Mouse (Mus musculus) hindbrain, embryonic 12.5 days (tissue): ENCODE results near the gene Abcc6. TPM values are rescaled to one million over a fixed set of nuclear protein-coding genes. Genes with fewer than 3 reads are reported as not detected.
A peak's percentile ranks its signal among the peaks of the same experiment; 100 is the strongest.

Source experiments
- ATAC-seq: fragments of 200-750 bp; cut with Nextera tagmentation; 2 replicates; pipeline ENCODE4 v1.8.0; 2017; ENCODE audit warnings: moderate TSS enrichment; ENCODE audit not compliant: low FRiP score
- H3K27ac ChIP-seq: fragments of 300-500 bp; sonication (generic); 2 replicates; pipeline ENCODE4 v1.5.1; 2016; ENCODE audit warnings: mild to moderate bottlenecking
- H3K27me3 ChIP-seq: fragments of 300-500 bp; sonication (generic); 2 replicates; pipeline ENCODE4 v1.6.1; 2016; ENCODE audit warnings: mild to moderate bottlenecking
- H3K36me3 ChIP-seq: fragments of 300-500 bp; sonication (generic); 2 replicates; pipeline ENCODE4 v1.6.1; 2016; ENCODE audit warnings: mild to moderate bottlenecking
- H3K4me1 ChIP-seq: fragments of 300-500 bp; sonication (generic); 2 replicates; pipeline ENCODE4 v1.6.1; 2016
- H3K4me2 ChIP-seq: fragments of 300-500 bp; sonication (generic); replicated peaks from 2 replicates; pipeline ENCODE4 v1.6.1; 2016; ENCODE audit warnings: mild to moderate bottlenecking
- H3K4me3 ChIP-seq: fragments of 300-500 bp; sonication (generic); 2 replicates; pipeline ENCODE4 v1.5.1; 2016; ENCODE audit warnings: mild to moderate bottlenecking
- H3K9ac ChIP-seq: fragments of 300-500 bp; sonication (generic); 2 replicates; pipeline ENCODE4 v1.6.1; 2016; ENCODE audit warnings: mild to moderate bottlenecking, moderate library complexity
- H3K9me3 ChIP-seq: fragments of 300-500 bp; sonication (generic); replicated peaks from 2 replicates; pipeline ENCODE4 v1.6.1; 2016; ENCODE audit warnings: mild to moderate bottlenecking
- WGBS: fragments of 180-500 bp; shearing (Covaris S2); methylation state at CpG from one replicate; pipeline ENCODE4 v1.1.7; 2016; 5-methylcytosine and 5-hydroxymethylcytosine counted together
- polyA plus RNA-seq: library from polyadenylated mRNA; unstranded; fragments of >200 nt; fragmentation: Nextera tagmentation; extraction: Ambion mirVana; gene quantifications from 2 replicates; pipeline ENCODE4 v1.2.1, GENCODE M21; 2016

Abcc6 gene
- polyA plus RNA-seq, 1 experiment from 2014 or later: 0.19 TPM

DNA sequence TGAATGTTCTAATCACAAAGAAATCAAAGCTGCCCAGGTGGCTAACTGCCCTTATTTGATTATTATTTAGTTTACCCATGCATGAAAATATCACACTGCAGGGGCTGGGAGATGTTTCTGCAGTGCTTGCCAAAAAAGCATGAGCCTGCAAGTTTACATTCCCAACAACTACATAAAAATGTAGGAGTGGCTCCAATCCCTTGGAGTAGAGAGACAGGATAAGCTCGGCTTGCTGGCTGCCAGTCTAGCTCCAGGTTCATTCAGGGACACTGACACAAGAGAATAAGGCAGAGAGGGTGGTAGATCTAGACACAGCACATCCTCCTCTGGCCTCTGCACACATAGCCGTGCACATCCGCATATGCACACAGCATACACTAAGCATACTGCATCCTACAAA is 10.5 kb downstream of the Abcc6 start:
- WGBS: 82% methylated on average over 3 of the region's 3 CpGs
- ATAC-seq: no peak

DNA sequence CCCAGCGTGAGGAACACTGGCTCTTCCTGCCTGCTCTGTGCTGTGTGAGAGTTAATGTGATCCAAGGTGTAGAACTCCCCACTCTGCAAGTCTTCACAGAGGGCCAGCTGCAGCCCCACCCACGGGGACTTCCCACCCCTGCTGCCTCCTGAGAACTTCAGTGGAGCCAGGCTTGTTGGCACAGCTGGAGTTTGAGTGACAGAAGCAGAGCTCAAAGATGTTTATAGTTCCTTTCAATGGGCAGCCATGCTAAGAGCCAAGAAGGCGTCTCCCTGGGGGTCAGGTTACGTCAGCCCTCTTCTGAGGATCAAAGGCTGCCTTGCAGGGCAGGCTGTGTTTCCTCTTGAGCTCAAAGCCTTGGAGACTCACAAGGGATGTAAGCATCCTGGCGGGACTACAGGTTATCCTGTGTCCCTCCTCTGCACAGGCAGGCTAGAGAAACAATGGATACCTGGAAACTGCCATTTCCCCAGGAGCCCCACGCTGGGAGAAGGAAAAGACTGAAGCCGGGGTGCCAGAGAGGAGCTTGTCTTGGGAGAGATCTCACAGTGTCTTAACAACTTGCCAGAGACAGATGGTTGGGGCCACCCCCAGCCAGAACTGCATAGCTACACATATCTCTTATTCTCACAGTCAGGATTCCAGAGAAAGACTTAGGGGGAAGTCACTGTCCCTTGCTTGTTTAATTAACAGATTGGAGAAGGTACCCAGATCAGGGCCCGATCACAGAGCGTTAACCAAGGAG is 16.7 kb downstream of the Abcc6 start:
- peak overlapping the region; percentile 36; the same call in 1 of the 2 replicates for H3K27ac ChIP-seq
- H3K9ac ChIP-seq: no peak overlapping the region
- H3K36me3 ChIP-seq: no peaks in the 10 kb centered on the region
- H3K27me3 ChIP-seq: no peaks in the 10 kb centered on the region; the same call in 1 of the 2 replicates
- H3K4me1 ChIP-seq: peaks cover 12% of the 10 kb centered on the region
- no peaks in the 10 kb centered on the region for H3K9me3 ChIP-seq
- WGBS: 9% methylated on average over 9 of the region's 9 CpGs
- H3K4me3 ChIP-seq: no peak overlapping the region
- H3K4me2 ChIP-seq: no peak overlapping the region
- ATAC-seq: no peak

More for the DNA sequence above, 10.5 kb downstream of the Abcc6 start:
- Histone ChIP-seq H3K36me3 (no peaks in the 10 kb centered on the region), H3K9ac (no peak overlapping the region), H3K4me2 (no peak overlapping the region), H3K27me3 (0 out of 2 replicates have a peak, but pooled peaks cover 2% of the 10 kb centered on the region), H3K27ac (no peak overlapping the region), H3K4me3 (no peak overlapping the region), H3K4me1 (no peaks in the 10 kb centered on the region), H3K9me3 (no peaks in the 10 kb centered on the region)

DNA sequence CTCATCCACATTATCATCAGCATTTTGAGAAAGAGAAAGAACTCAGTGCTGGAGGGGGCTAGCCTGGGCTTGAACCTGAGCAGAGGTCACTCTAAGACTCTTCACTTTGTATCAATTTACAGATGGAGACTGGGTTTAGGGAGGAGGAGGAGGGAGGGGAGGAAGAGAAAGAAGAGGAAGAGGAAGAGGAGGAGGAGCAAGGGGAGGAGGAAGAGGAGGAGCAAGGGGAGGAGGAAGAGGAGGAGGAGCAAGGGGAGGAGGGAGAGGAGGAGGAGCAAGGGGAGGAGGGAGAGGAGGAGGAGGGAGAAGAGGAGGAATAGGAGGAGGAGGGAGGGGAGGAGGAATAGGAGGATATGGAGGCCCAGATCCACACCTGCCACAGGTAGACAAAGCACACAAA is 18.0 kb downstream of the Abcc6 start:
- H3K27me3 ChIP-seq: no peaks in the 10 kb centered on the region; the same call in 1 of the 2 replicates
- no peak for ATAC-seq
- H3K9ac ChIP-seq: no peak overlapping the region
- no peak overlapping the region for H3K4me2 ChIP-seq
- H3K36me3 ChIP-seq: no peaks in the 10 kb centered on the region
- H3K27ac ChIP-seq: no peak overlapping the region
- no peaks in the 10 kb centered on the region for H3K9me3 ChIP-seq
- peaks cover 12% of the 10 kb centered on the region for H3K4me1 ChIP-seq
- H3K4me3 ChIP-seq: no peak overlapping the region

DNA sequence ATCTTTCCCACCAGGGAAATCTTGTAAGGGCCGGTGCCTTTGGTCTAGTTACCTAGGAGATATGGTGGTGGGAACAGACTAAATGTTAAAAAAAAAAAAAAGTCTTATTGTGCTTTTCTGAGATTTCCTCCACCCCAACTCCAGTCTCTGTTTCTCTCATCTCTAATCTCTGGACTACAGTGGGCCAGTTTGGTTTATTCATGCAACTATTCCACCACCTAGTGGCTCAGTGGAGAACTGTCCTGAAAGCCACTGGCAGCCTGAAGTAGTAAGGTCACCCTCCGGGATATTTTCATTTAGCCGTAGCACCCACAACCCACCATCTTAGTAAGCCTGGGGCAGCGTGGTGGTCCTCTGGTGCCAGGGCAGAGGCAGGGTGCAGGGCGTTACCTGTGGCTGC is 20.5 kb downstream of the Abcc6 start:
- no peak overlapping the region for H3K4me2 ChIP-seq
- peak; percentile 11; the same call in 1 of the 2 replicates for ATAC-seq
- peaks cover 12% of the 10 kb centered on the region for H3K4me1 ChIP-seq
- 0 out of 2 replicates have a peak overlapping the region, but pooled peaks have one; percentile 19 for H3K9ac ChIP-seq
- H3K9me3 ChIP-seq: no peaks in the 10 kb centered on the region; the same call in 1 of the 2 replicates
- no peak overlapping the region for H3K4me3 ChIP-seq
- H3K36me3 ChIP-seq: no peaks in the 10 kb centered on the region
- H3K27ac ChIP-seq: no peak overlapping the region
- 22% methylated on average over 5 of the region's 5 CpGs for WGBS
- H3K27me3 ChIP-seq: peaks cover 3% of the 10 kb centered on the region

DNA sequence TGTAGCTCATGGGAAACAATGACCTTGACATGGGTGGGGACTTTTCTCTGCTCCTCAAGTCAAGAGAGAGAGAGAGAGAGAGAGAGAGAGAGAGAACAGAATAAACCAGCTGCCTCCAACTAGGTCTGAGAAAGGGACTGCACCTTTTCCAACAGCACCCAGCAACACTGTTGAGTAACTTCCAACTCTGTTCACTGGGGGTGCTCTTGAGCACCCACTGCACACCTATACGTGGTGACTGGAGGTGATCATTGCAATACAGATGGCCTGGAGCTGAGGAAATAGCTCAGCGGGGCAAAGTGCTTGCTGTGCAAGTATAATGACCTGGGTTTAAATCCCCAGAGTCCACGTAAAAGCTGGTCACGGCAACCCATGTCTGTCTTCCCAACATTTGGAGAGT is 27.4 kb downstream of the Abcc6 start:
- 59% methylated on average over 4 of the region's 4 CpGs for WGBS
- H3K4me1 ChIP-seq: no peaks in the 10 kb centered on the region
- peaks cover 9% of the 10 kb centered on the region; the same call in 1 of the 2 replicates for H3K27me3 ChIP-seq
- no peak overlapping the region for H3K27ac ChIP-seq
- H3K36me3 ChIP-seq: no peaks in the 10 kb centered on the region
- no peak overlapping the region for H3K4me2 ChIP-seq
- no peak overlapping the region for H3K4me3 ChIP-seq
- H3K9me3 ChIP-seq: no peaks in the 10 kb centered on the region; the same call in 1 of the 2 replicates
- no peak overlapping the region for H3K9ac ChIP-seq
- no peak for ATAC-seq

DNA sequence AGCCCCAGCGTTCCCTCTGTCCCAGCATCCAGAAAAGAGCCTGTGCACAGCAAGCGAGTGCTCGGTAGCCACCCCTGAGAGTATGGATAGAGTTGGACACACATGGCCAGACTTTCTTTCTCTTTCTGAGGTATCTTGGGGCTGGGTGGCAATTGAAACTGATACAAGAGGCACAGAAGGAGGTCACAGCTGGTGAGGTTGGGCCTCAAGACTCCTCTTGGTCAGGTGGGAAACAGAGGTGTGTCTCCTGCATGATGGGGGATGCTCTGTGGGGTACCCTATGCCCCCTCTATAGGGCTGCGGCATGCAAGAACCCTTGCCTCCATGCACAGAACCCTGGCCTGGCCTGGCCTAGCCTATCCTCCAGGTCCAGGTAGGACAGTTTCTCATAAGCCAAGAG is 29.5 kb downstream of the Abcc6 start:
- no peak overlapping the region for H3K27ac ChIP-seq
- no peaks in the 10 kb centered on the region for H3K36me3 ChIP-seq
- H3K4me2 ChIP-seq: no peak overlapping the region
- peaks cover 9% of the 10 kb centered on the region; the same call in 1 of the 2 replicates for H3K27me3 ChIP-seq
- WGBS: 92% methylated on average over 4 of the region's 4 CpGs
- H3K4me1 ChIP-seq: no peaks in the 10 kb centered on the region
- H3K9ac ChIP-seq: no peak overlapping the region
- no peak for ATAC-seq
- H3K4me3 ChIP-seq: no peak overlapping the region
- H3K9me3 ChIP-seq: no peaks in the 10 kb centered on the region

DNA sequence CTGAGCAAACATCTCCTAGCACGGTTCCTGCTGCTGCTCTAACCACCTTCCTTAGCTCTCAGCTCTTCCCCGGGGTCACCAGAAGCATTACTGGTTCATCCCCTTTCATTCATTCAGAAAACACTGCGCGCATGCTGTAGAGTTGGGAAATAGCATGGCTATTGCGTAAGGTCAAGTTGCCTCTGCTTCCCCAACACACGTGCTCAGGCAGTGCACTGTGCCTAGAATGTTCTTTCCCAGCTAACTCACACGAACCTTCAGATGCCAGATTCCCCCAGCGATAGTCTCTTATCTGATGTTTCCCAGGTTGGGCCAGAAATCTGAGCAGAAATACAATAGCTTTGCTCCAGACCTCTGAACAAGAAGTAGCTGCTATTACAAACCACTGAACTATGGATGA is 37.6 kb downstream of the Abcc6 start:
- Histone ChIP-seq H3K4me3 (no peak overlapping the region), H3K4me1 (no peaks in the 10 kb centered on the region), H3K36me3 (no peaks in the 10 kb centered on the region), H3K27me3 (no peaks in the 10 kb centered on the region), H3K9me3 (no peaks in the 10 kb centered on the region), H3K4me2 (no peak overlapping the region), H3K27ac (no peak overlapping the region), H3K9ac (no peak overlapping the region)
- ATAC-seq: no peak
- WGBS: 89% methylated on average over 8 of the region's 8 CpGs

DNA sequence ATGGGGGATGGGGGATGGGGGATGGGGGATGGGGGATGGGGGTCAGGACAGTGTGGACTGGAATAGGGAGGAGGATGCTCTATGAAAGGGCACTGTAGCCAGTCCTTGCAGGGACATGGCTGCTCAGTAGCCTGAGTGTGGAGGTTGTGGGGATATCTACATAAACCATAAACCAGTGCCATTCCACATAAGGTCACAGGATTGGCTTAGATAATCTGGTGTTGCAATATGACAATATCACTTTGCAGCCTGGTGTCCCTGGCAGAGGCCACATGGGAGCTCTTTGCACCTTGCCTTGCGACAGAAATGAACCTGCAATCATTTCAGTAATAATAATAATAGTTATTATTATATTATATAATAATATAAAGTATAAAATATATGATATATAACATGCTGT is 41.8 kb downstream of the Abcc6 start:
- Histone ChIP-seq H3K4me1 (no peaks in the 10 kb centered on the region), H3K36me3 (no peaks in the 10 kb centered on the region), H3K9me3 (no peaks in the 10 kb centered on the region), H3K27me3 (no peaks in the 10 kb centered on the region), H3K9ac (no peak overlapping the region), H3K27ac (no peak overlapping the region), H3K4me2 (no peak overlapping the region), H3K4me3 (no peak overlapping the region)
- no peak for ATAC-seq
- WGBS: 86% methylated on average over 1 of the region's 1 CpGs

DNA sequence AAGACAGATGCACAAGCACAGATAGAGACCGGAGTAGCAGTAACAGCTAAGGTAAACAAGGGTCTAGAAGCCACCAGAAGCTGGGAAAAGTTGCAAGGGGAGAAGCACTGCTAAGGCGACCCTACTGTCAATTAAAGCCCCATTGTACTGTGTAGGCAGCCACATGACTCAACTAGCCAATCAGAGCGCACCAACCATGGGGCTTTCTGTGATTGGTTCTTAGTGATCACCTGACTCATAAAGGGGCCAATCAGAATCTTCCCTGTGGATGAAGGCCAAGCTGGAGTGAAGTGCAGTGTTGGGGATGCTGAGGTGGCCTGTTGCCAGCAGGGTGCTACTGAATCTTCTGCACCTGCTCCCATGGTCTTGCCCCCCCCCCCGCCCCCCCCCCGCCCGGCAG is 43.2 kb downstream of the Abcc6 start:
- no peak for ATAC-seq
- 76% methylated on average over 6 of the region's 6 CpGs for WGBS
- H3K36me3 ChIP-seq: no peaks in the 10 kb centered on the region

DNA sequence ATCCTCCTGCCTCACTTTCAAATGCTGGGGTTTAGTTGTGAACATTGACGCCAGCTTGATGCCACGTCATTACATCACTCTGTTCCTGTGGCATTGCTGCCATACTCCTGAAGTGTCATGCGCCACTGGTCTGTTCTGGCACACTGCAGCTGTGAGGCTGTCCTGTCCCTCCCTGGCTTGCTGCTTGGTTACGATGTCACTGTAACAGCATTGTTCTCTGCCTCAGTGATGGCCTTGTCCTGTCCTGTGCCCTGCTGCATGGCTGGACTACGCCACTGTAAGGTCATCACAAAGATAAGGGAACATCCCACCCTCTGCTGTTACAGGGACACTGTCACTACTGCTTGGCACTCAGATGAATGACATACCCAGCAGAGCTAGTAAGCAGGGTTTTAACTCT is 48.5 kb downstream of the Abcc6 start:
- no peaks in the 10 kb centered on the region for H3K9me3 ChIP-seq
- no peak overlapping the region for H3K9ac ChIP-seq
- H3K4me1 ChIP-seq: no peaks in the 10 kb centered on the region
- H3K27me3 ChIP-seq: no peaks in the 10 kb centered on the region
- H3K36me3 ChIP-seq: no peaks in the 10 kb centered on the region
- no peak overlapping the region for H3K27ac ChIP-seq
- H3K4me2 ChIP-seq: no peak overlapping the region
- WGBS: 86% methylated on average over 5 of the region's 5 CpGs
- H3K4me3 ChIP-seq: no peak overlapping the region
- no peak for ATAC-seq

More for the DNA sequence above, 43.2 kb downstream of the Abcc6 start:
- Histone ChIP-seq H3K9ac (no peak overlapping the region), H3K4me1 (no peaks in the 10 kb centered on the region), H3K27me3 (no peaks in the 10 kb centered on the region), H3K9me3 (no peaks in the 10 kb centered on the region), H3K27ac (no peak overlapping the region), H3K4me2 (no peak overlapping the region), H3K4me3 (no peak overlapping the region)

DNA sequence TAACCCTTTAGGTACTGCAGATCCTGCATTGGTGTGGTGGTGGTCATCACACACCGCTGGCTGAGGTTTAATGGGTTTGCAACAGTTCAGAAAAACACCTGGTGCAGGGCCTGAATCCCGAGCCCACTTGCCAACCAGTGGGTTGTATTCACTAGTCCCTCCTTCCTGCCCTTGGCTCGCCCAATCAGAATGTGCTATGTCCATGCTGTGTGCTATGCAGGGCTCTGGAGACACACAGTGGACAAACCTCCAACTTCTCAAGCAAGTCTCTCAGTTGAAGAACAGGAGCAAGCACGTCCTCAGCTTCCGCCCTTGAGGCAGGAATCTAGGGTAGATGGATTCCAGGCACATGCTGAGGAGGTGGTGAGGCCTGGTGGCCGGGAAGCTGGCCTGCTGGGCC is 55.6 kb downstream of the Abcc6 start:
- no peaks in the 10 kb centered on the region for H3K27me3 ChIP-seq
- no peaks in the 10 kb centered on the region for H3K4me1 ChIP-seq
- no peak overlapping the region for H3K4me2 ChIP-seq
- H3K9ac ChIP-seq: no peak overlapping the region
- no peaks in the 10 kb centered on the region for H3K36me3 ChIP-seq
- no peak overlapping the region for H3K4me3 ChIP-seq
- no peak for ATAC-seq
- H3K9me3 ChIP-seq: no peaks in the 10 kb centered on the region
- H3K27ac ChIP-seq: no peak overlapping the region
- WGBS: 77% methylated on average over 6 of the region's 6 CpGs

DNA sequence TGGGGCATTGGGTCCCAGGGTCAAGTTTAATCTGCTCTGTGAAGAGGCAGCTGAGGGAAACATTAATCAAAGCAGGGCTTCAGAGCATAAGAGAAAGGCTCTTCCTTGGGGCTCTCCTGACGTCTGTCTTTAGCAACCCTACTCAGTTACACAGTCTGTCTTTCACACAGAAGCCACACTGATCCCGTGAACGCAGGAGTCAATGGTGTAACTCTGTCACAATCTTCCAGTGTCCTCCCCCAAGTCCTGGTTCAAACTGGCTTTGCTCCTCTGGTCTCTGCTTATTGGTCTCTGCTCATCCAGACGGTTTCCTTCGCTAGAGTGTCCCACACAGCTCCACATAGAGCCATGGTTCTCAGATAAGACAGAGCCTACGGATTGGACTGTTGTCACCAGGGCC is 56.0 kb downstream of the Abcc6 start:
- no peak for ATAC-seq
- H3K36me3 ChIP-seq: no peaks in the 10 kb centered on the region
- H3K4me3 ChIP-seq: no peak overlapping the region
- no peaks in the 10 kb centered on the region for H3K27me3 ChIP-seq
- no peaks in the 10 kb centered on the region for H3K4me1 ChIP-seq
- H3K9me3 ChIP-seq: no peaks in the 10 kb centered on the region
- WGBS: 77% methylated on average over 6 of the region's 6 CpGs
- no peak overlapping the region for H3K4me2 ChIP-seq
- H3K27ac ChIP-seq: no peak overlapping the region
- H3K9ac ChIP-seq: no peak overlapping the region

DNA sequence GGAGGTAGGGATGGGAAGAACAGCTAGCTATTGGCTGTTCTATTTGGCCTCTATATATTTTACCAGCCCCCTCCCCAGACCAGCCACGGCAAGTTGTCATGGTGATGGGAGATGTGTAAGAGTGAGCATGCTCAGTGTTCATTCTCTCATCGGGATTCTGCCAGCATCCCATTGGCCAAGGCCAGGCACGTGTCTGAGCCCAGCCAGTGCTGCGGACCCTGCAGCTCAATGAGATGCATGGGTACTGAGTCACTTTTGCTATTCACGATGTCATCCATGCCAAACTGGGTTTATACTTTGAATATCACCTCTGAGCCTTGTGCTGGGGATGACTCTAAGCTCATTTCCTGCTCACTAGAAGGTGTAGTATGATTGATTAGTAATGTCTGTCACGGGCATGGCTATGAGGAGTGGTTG is 56.8 kb downstream of the Abcc6 start:
- H3K27ac ChIP-seq: no peak overlapping the region
- peak; percentile 67 for ATAC-seq

More for the DNA sequence above, 56.8 kb downstream of the Abcc6 start:
- Histone ChIP-seq H3K4me1 (no peaks in the 10 kb centered on the region), H3K4me2 (no peak overlapping the region), H3K9ac (no peak overlapping the region), H3K9me3 (no peaks in the 10 kb centered on the region), H3K27me3 (no peaks in the 10 kb centered on the region), H3K4me3 (no peak overlapping the region), H3K36me3 (no peaks in the 10 kb centered on the region)
- 86% methylated on average over 6 of the region's 6 CpGs for WGBS
